Mouse (Mus musculus): ENCODE data around the gene Pigq.

The Pigq gene

DNA sequence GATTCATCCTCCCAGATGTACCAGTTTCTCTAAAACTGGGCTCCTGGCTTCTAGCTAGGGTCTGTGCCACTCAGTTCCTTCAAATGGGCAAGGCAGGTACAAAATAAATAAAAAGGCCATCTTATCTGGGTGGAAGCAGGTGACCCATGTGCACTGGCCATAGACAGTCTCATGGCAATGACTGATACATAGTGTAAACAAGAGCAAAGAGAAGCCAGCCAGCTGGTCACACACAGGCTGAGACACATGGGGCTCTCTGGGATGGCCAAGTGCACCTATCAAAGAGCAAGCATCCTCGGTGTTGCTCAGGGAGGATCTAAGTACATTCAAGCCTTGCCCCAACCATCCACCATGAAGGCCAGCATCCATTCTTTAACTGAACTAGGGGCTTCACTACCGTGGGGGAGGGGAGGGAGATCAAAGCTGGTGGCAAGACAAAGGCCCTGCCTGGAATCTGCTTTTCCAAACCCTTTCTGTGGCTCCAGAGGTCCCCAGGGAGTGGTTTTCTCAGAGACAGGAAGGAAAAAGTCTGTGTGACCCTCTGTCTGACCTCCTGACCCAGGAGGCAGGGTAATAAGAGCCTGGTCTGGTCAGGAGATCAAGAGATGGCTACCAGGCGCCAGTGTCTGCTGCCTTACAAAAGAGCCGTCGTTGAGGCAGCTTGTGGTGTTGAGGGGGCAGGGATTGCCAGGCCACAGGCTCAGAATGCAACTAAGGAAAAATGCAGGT, 63.7 kb downstream of the Pigq start:
- peak; percentile 89 for DNase-seq

DNA sequence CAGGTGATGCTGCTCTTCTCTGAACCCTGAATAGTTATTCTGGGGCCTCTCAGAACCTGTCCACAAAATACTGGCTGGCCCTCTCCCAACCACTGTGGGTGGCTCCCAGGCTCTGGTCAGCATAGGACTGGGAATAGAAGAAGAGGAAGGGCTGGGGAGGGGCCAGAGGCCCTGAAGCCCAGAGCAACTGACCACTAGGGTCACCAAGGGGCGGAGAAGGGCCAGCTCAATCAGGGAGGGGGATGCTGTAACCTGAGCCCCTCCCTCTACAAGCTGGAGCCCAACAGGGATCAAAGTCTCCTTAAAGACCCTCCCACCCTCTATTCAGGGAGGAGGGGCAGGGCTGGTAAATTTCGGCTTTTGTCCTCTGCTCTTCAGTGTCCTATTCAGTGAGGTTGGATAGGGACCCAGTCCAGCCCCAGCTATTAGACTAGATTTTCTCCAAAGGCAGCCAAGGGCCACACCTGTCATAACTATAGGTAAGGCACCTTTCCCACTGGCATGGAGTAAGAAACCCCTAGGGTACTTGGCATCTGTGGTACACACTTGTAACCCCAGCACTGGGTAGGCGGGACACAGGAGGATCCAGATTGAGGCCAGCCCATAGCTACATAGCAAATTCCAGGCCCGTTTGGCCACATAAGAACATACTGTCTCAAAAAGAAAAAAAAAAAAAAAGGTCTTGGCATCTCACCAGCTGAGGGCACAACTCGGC, 64.4 kb downstream of the Pigq start, which contains the start of gene Wfikkn1:
TSS of gene Wfikkn1 (minus strand) at position 663 of the 715 bp plus-strand sequence.
- DNase-seq, result peak; percentile 91

DNA sequence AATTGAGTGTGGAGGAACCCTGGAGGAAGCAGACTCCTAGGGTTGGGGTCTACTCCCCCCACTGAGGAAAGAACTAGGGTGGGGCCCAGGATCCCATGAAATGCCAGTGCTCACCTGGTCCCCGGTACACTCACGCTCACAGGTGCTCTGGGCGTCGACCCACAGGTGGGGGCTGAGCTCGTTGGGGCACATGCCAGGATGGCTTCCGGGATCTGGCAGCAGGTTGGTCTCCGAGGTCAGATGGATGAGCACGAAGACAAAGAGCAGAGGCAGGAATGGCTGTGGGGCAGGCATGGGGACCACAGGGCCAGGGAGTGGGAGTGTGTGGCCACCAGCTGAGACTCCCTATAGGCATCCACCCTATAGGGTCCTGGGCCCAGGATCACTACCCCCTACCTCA, 65.0 kb downstream of the Pigq start:
- peak; percentile 93 for DNase-seq

DNA sequence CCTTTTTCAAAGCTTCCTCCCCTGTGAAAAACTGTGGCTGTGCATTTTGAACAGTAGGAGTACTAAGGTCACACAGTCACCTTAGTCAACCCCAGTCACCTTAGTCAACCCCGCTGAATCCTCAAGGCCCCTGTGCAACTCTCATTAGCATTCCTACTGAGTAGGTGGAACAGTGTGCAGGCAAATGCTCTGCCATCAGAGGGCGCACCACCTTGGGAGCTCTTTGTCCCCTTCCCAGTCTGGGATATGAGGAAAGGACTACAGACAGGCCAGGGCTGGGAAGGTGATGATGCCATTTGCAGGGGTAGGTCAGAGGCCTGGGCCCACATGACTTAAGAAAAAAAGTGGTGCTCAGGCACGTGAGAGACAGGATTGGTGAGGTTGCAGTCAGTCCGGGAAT, 65.5 kb downstream of the Pigq start:
- peak; percentile 94 for DNase-seq

DNA sequence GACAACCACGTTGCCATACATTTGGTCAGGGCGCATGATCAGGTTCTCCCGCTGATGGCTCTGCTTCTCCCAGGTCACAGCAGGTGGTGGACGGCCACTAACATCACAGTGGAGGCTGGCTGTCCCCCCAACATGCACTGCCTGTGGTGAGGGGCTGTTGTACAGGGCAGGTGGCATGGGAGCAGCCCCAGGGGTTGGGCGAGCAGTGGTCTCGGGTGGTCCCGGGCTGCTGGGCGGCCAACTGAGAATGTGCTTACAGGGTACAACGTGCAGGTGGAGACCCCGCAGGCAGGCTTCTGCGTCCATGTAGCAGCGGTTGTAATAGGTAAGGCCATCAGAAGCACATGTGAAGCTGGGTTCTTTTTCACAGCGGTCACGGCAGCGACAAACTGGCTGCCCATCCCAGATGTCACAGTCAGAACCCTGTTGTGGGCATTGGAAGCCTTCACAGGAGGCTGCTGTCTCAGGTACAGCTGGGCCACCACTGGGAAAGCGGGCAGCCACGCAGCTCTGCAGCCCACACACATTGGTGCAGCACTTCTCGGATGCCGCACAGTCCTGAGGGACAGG, 66.0 kb downstream of the Pigq start:
- DNase-seq, result peak; percentile 93

DNA sequence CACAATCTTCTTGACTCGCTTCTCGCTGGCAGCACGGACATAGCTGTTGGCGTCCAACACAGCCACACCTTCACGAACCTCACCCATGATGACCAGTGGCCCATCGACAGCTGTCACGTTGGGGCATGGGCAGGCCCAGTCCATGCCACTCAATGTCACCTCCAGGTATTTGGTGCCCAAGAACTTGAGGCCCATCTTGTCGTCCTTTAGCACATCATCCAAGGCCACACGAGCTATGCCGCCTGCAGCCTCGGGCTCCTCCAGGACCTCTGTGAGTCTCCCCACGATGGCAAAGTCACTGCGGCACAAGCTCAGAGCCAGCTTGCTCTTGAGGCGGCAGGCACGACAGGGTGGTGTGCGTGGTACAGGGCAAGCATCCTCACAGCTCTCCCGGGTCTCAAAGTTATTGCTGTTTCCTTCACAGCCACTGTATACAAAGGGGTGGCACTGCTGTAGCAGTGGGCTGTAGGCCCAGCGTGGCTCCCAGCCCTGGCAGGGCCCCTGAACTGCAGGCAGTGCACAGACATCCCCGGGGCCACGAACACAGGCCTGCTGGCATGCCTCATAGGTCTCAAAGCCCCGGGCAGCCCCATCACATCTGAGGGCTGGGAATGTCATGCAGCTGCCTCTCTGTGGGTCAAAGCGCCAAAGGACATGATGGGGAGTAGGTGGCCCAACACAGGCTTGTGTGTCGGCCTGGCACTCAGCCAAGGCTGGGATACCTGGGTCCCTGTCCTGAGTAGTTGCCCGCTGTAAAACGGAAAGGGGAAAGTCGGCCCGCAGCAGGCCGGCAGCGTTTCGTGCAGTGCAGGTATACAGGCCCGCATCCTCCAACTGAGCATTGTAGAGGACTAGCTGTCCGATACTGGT, 66.8 kb downstream of the Pigq start:
- peak; percentile 93 for DNase-seq

DNA sequence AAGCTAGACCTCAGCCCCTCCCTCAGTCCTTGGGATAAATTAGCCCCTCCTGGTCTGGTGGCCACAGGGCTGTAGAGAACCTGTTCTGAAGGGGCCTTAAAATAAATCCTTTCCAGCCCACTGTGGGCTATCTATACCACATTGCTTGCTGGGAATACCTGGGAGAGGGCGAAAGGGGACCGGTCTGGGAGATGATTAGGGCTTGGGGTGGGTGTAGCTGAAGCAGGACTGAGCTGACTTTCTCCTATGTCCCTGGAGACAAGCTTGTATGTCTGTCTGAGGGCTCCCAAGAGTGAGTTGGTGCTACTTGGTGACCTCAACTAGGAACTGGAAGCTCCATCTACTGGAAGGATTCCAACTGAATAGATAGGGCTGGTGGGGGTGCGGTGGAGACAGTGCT, 67.7 kb downstream of the Pigq start:
- peak; percentile 91 for DNase-seq

Measured in heart, adult 11 months (tissue).